Mouse (Mus musculus): ENCODE measurements around the gene Hint2.
A peak's percentile ranks its signal among the peaks of the same experiment; 100 is the strongest.

Gene Hint2

DNA sequence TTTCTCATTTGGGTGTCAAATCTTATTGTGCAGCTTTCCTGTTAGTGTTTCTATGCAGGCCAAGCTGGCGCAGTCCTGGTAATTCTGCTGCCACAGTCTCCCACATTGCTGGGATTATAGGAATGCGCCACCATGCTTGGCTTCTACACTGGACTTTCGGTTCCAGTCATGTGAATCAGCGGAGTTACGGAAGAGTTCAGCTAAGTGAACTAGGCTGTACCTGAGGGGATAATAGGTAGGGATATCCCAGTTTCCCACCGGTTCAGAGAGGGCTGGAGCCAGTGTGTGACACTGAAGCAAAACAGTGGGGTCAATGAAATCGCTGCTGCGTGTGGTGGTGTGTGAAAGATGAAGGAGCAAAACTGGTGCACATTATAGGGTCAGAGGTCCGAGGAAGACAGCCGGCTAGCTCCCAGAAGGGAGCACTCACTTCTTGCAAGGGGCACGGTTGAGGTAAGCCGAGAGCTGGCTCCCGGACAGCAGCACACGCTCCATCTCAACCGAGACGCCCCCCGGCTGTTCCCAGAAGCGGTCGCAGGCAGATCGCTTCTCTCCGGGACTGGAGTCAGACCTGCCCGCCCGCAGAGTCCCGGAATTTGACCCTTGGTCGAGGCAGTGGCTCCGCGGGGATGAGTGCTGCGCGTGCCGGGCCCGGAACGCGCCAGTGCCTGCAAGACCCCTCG, 469 bp downstream of the Hint2 start:
- no peak for DNase-seq (ENCODE audit: low read depth, low spot score)

- peak; percentile 46 for DNase-seq (ENCODE audit: low read depth, low spot score)
These were observed 2.9 kb downstream of the Hint2 start, which contains the start of gene Spag8 for GRCm38 (mm10) chr4:43653161-43654015. TSS of gene Spag8 (minus strand) at chr4:43653594.

GRCm38 (mm10) chr4:43652726-43653125, 3.5 kb downstream of the Hint2 start:
- DNase-seq (ENCODE audit: low read depth, low spot score): no peak

DNA sequence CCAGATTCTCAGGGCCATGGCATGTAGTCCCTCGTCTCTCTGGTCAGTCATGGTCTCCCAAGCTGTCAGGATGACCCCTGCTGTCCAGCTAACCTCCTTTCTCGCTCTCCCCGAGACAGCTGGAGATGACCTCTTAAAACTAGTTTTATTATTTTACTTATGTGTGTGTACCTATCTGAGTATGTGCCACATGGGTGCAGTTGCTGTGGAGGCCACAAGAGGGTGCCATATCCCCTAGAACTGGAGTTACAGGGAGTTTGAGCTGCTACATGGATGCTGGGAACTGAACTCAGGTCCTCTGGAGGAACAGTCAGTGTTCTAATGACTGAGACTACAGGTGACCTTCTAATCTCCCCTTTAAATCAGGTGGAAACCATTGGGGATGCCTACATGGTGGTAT, 6.5 kb downstream of the Hint2 start:
- DNase-seq (ENCODE audit: low read depth, low spot score): no peak

GRCm38 (mm10) chr4:43640491-43640890, 15.8 kb downstream of the Hint2 start:
- DNase-seq (ENCODE audit: low read depth, low spot score): no peak

- DNase-seq (ENCODE audit: low read depth, low spot score): no peak
These were observed 16.2 kb downstream of the Hint2 start for GRCm38 (mm10) chr4:43640076-43640475.

DNA sequence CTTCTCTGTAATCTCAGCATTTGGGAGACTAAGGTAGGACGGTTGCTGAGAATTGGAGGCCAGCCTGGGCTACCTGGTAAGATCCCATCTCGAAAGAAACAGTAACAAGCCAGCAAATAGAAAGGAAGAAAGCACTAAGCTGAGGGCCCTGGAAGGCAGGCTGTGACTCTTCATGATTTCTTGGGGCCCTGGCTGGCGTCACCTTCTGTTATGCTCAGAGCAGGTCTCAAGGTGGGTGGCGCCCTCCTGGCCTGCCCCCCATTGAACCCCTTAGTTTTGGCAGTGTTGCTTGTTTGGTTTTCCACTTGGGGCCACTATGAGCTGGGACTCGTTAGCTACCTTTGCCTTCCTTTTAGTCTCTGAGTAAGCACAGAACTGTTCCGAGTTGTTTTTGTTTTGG, 19.5 kb downstream of the Hint2 start:
- DNase-seq (ENCODE audit: low read depth, low spot score): no peak

- DNase-seq (ENCODE audit: low read depth, low spot score): no peak
These were observed 21.5 kb downstream of the Hint2 start for GRCm38 (mm10) chr4:43634621-43635374.

DNA sequence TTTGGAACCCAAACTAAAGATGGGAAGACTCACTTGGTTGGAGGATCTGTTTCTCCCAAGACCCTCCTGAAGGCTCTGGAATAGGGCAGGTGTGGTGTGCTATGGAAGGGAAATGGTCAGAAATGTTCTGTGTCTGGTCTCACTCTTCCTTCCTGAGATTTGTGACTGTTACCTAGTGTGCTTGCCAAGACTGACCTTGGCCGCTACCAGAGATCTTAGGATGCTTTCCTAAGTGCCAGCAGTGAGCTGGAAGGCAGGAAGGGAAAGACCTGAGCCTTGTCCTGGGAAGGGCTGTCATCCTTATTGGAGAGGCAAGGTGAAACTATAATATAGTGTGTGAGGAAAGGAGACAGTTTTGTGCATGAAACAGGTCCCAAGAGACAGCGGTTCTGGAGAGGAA, 22.5 kb downstream of the Hint2 start:
- DNase-seq (ENCODE audit: low read depth, low spot score): no peak

- DNase-seq (ENCODE audit: low read depth, low spot score): no peak
These were observed 23.0 kb downstream of the Hint2 start for GRCm38 (mm10) chr4:43633296-43633695.

DNA sequence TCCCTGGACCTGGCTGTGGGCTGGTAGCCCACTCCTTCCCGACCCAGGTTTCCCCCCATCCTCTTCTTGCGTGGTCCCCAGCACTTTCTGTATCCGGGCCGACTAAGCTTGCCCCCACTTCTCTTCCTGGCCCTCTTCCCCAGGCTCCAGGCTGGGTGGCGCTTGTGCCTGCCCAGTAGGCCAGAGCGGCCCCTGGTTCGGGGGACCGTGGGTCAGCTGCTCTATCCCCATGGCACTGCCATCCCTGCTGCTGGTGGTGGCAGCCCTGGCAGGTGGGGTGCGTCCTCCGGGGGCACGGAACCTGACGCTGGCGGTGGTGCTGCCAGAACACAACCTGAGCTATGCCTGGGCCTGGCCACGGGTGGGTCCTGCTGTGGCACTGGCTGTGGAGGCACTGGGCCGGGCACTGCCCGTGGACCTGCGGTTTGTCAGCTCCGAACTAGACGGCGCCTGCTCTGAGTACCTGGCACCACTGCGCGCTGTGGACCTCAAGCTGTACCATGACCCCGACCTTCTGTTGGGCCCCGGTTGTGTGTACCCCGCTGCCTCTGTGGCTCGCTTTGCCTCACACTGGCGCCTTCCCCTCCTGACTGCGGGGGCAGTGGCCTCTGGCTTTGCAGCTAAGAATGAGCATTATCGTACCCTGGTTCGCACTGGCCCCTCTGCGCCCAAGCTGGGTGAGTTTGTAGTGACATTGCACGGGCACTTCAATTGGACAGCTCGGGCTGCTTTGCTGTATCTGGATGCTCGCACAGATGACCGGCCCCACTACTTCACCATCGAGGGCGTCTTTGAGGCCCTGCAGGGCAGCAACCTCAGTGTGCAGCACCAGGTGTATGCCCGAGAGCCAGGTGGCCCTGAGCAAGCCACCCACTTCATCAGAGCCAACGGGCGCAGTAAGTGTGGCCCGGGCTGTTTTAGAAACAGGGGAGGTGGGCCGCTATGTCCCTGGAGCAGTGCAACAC, 24.0 kb downstream of the Hint2 start:
- no peak for DNase-seq (ENCODE audit: low read depth, low spot score)

DNA sequence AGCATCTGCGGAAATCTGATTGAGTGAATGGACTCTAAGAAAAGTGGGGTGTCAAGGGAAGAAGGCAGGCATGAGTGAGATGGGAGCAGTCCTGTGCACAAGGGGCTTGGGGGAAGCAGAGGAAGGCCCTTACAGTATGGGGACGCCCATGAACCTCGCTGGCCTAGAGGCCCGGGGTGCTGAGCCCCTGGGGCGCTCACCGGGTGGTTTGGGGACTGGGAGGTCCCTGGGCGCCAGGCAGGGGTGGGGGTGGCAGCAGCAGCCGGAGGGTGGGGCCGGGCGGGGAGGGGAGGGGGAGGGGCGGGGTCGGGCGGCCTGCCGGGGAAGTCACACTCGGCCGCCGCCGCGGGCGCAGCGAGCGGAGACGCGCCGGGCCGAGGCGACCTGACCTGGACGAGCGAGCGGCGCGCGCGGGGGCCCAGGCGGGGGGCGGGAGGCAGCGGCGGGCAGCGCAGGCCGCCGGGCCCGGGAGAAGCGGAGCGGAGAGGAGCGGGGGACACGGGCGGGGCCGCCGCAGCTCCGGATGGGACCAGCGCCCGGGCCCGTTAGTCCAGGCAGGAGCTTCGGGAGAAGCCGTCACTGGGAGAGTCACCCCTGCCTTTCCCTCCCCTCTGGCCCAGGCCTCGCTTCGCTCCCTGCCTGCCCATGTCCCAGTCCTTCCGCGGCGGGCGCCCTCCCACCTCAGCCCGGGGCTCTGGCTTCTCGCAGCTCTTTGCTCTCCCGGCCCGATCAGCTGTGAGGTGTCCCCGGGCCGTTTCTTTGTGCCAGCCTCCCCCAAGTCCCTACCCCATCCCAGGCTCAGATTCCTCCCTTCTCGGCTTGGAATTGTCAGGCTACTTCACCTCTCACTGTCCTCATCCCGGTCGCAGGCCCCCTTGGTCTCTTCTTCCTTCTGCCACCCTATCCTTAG, 25.0 kb downstream of the Hint2 start, which contains the start of gene Npr2:
Npr2 (plus strand) TSS at position 890 of the 910 bp plus-strand sequence.
- DNase-seq (ENCODE audit: low read depth, low spot score): no peak

GRCm38 (mm10) chr4:43630671-43631045, 25.6 kb downstream of the Hint2 start:
- DNase-seq (ENCODE audit: low read depth, low spot score): no peak

- DNase-seq (ENCODE audit: low read depth, low spot score): peak; percentile 84
These were observed 26.2 kb downstream of the Hint2 start for GRCm38 (mm10) chr4:43630030-43630581.

GRCm38 (mm10) chr4:43629106-43629817, 27.0 kb downstream of the Hint2 start:
- DNase-seq (ENCODE audit: low read depth, low spot score): no peak

- no peak for DNase-seq (ENCODE audit: low read depth, low spot score)
These were observed 36.0 kb downstream of the Hint2 start for GRCm38 (mm10) chr4:43620146-43620778.

- DNase-seq (ENCODE audit: low read depth, low spot score): peak; percentile 20
These were observed 43.1 kb downstream of the Hint2 start for GRCm38 (mm10) chr4:43613060-43613730.

GRCm38 (mm10) chr4:43612534-43612933, 43.7 kb downstream of the Hint2 start:
- no peak for DNase-seq (ENCODE audit: low read depth, low spot score)

All from CD4-positive, CD25-positive, alpha-beta regulatory T cell, adult 2 months (primary cell).